Mouse (Mus musculus) erythroblast, embryonic 14.5 days (primary cell): ENCODE data around the gene Adamts9.

ENCODE experiments used
- GATA1 ChIP-seq: IDR thresholded peaks from 2 replicates; pipeline ENCODE4 v1.6.1; 2012; ENCODE audit warnings: low read length, inconsistent platforms, mixed read lengths
- TAL1 ChIP-seq: IDR thresholded peaks from 3 replicates; pipeline ENCODE4 v1.6.1; 2012; ENCODE audit warnings: low read length, inconsistent platforms, mixed read lengths

- TF ChIP-seq GATA1 (no peak), TAL1 (no peak)
These were observed 25.4 kb upstream of the Adamts9 start for GRCm38 (mm10) chr6:92968718-92969117.
